Mouse (Mus musculus): ENCODE results near the gene Fez1.

DNA sequence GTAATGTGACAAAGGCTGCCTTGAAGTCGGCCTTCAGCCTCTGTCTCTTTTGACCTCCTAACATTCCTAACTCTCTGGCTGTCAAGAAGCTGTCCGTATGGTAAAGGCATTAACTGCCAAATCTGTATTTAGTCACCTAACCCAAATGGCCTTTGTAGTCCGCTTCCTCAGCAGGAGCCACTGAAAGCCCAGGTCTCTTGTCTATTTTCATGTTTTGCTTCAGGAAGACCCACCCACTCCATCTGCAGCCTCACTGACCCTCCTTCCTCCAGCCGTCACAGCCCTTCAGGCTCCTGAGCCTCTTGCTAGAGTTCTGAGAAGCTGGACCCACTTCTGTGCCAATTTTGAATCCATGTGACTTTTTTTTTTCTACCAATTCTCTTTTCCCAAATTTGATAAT lies 2.8 kb upstream of the Fez1 start:
- TF ChIP-seq POLR2A (IDR thresholded peaks at IDR 0.05; ENCODE audit: low read depth, low read length) (no peak), CTCF (IDR thresholded peaks at IDR 0.05; ENCODE audit: extremely low read depth, insufficient read length, insufficient replicate concordance, low read depth, low read length) (no peak)

Measured in small intestine, adult 2 months (tissue).